Mouse (Mus musculus) liver, embryonic 12.5 days (tissue): ENCODE measurements around the gene Lect2. TPM values are rescaled to one million over a fixed set of nuclear protein-coding genes. Genes with fewer than 3 reads are reported as not detected.

Experiments used
- ATAC-seq: fragments of 200-750 bp; cut with Nextera tagmentation; 2 replicates; pipeline ENCODE4 v1.8.0; 2017; ENCODE audit warnings: moderate number of reproducible peaks, mild to moderate bottlenecking, moderate library complexity
- H3K27ac ChIP-seq: fragments of 300-500 bp; sonication (generic); 2 replicates; pipeline ENCODE4 v1.5.1; 2016; ENCODE audit warnings: mild to moderate bottlenecking
- H3K27me3 ChIP-seq: fragments of 300-500 bp; sonication (generic); replicated peaks from 2 replicates; pipeline ENCODE4 v1.6.1; 2016; ENCODE audit warnings: mild to moderate bottlenecking, moderate library complexity
- H3K36me3 ChIP-seq: fragments of 300-500 bp; sonication (generic); 2 replicates; pipeline ENCODE4 v1.6.1; 2016; ENCODE audit warnings: mild to moderate bottlenecking, moderate library complexity
- H3K4me1 ChIP-seq: fragments of 300-500 bp; sonication (generic); 2 replicates; pipeline ENCODE4 v1.6.1; 2016
- H3K4me2 ChIP-seq: fragments of 300-500 bp; sonication (generic); 2 replicates; pipeline ENCODE4 v1.6.1; 2016; ENCODE audit warnings: mild to moderate bottlenecking, moderate library complexity
- H3K4me3 ChIP-seq: fragments of 300-500 bp; sonication (generic); 2 replicates; pipeline ENCODE4 v1.5.1; 2016; ENCODE audit warnings: mild to moderate bottlenecking, moderate library complexity
- H3K9ac ChIP-seq: fragments of 300-500 bp; sonication (generic); 2 replicates; pipeline ENCODE4 v1.6.1; 2016; ENCODE audit warnings: mild to moderate bottlenecking, moderate library complexity
- H3K9me3 ChIP-seq: fragments of 300-500 bp; sonication (generic); replicated peaks from 2 replicates; pipeline ENCODE4 v1.6.1; 2016; ENCODE audit warnings: mild to moderate bottlenecking, moderate library complexity
- WGBS: fragments of 180-500 bp; shearing (Covaris S2); methylation state at CpG from one replicate; pipeline ENCODE4 v1.1.7; 2016; ENCODE audit not compliant: insufficient replicate concordance; 5-methylcytosine and 5-hydroxymethylcytosine counted together
- polyA plus RNA-seq: library from polyadenylated mRNA; unstranded; fragments of >200 nt; fragmentation: Nextera tagmentation; extraction: Ambion mirVana; gene quantifications from 2 replicates; pipeline ENCODE4 v1.2.1, GENCODE M21; 2016

The Lect2 gene
- polyA plus RNA-seq, 1 experiment from 2014 or later, result 38.1 TPM

DNA sequence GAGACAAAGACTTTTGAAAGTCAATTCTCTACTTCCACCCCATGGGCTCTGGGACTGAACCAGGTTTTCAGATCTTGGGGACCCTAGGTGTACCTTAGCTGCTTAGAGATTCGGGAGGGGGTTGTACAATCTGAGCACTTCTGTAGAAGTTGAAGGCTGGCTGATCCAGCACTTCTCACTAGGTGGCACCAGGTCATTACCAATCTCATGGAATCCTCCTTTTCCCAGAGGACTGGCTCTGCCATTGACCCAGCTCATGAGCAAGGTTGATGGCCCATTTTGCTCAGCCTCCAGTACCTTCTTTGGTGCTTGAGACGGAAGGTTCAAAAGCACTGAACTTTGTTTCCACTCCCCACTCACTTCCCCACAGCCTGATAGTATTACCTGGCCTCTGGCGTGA lies 48.2 kb downstream of the Lect2 start:
- Histone ChIP-seq H3K27me3 (no peaks in the 10 kb centered on the region), H3K4me3 (no peak overlapping the region), H3K36me3 (no peaks in the 10 kb centered on the region), H3K4me1 (no peaks in the 10 kb centered on the region), H3K27ac (no peak overlapping the region), H3K4me2 (no peak overlapping the region), H3K9ac (no peak overlapping the region), H3K9me3 (no peaks in the 10 kb centered on the region)
- 60% methylated on average over 3 of the region's 3 CpGs for WGBS
- ATAC-seq, result no peak

DNA sequence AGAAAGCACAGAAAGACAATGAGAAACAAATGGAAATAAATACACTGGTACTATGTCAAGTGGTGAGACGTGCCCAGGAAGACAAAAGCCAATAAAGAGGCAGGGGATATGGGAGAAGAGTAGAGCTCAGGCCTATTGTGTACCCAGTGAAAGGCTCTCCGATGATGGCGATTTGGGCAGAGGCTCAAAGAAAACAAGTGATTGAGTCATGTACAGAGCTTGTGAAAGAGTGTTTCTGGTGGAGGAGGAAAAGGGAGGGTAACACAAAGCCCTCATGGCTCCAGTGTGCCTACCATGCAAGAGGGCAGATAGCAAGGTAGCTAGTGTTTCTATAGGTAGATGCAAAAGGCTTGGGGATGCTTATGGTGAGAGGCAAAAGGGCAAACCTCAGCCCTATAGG lies 53.9 kb downstream of the Lect2 start:
- ATAC-seq, result no peak
- Histone ChIP-seq H3K27me3 (no peaks in the 10 kb centered on the region), H3K9me3 (no peaks in the 10 kb centered on the region), H3K9ac (no peak overlapping the region), H3K27ac (no peak overlapping the region), H3K36me3 (no peaks in the 10 kb centered on the region), H3K4me3 (no peak overlapping the region), H3K4me2 (no peak overlapping the region), H3K4me1 (no peaks in the 10 kb centered on the region)
- WGBS, result 61% methylated on average over 3 of the region's 3 CpGs

Other genes starting within 250 kb of the Lect2 start
- gene Gm3045, start 121.9 kb downstream of the Lect2 start, polyA plus RNA-seq, result not detected in 2 replicates
- gene Slc25a48, start 110.1 kb downstream of the Lect2 start, polyA plus RNA-seq, result 0.26 and 0.29 TPM in 2 replicates
- not detected in 2 replicates for gene Il9, start 66.3 kb downstream of the Lect2 start, polyA plus RNA-seq
- gene Fbxl21, start 26.0 kb downstream of the Lect2 start, polyA plus RNA-seq, result 0.72 and 0.81 TPM in 2 replicates
- gene Tgfbi, start 61.0 kb upstream of the Lect2 start, polyA plus RNA-seq, result 13.4 and 14.0 TPM in 2 replicates
- 7.3 TPM in 2 replicates for gene Smad5, start 154.5 kb upstream of the Lect2 start, polyA plus RNA-seq
- not detected in 2 replicates for gene Gm45623, start 205.3 kb upstream of the Lect2 start, polyA plus RNA-seq